Mouse (Mus musculus) C2C12 (cell line): Measurements from ENCODE around the gene Rpa2.

Experiments used
- CTCF ChIP-seq: IDR thresholded peaks from one replicate; pipeline ENCODE4 v1.5.1; 2011; ENCODE audit not compliant: control insufficient read depth, insufficient read depth, insufficient read length
- MYOD1 ChIP-seq: IDR thresholded peaks from one replicate; pipeline ENCODE4 v1.6.1; 2011; ENCODE audit warnings: low read depth; ENCODE audit not compliant: control insufficient read depth, insufficient read length
- MYOG ChIP-seq: IDR thresholded peaks from one replicate; pipeline ENCODE4 v1.6.1; 2011; ENCODE audit not compliant: control insufficient read depth, insufficient read length; ENCODE audit errors: extremely low read depth
- USF1 ChIP-seq: IDR thresholded peaks from one replicate; pipeline ENCODE4 v1.6.1; 2011; ENCODE audit warnings: low read depth, mild to moderate bottlenecking, control low read depth, moderate library complexity

DNA sequence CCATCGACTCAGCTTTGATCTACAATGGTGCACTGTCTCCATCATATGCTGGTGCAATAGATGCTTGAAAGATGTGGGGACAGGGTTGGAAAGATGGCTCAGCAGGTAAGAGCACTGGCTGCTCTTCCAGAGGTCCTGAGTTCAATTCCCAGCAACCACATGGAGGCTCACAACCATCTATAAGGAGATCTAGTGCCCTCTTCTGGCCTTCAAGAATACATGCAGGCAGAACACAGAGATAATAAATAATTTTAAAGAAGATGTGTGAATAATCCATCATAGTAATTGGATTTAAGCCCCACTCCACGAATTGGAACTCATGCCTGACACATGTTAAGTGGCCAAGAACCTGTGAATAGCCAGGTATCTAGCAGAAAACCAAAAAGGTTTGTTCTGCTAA is 50.3 kb downstream of the Rpa2 start:
- TF ChIP-seq CTCF = no peak
- TF ChIP-seq MYOD1 = no peak
- no peak for TF ChIP-seq USF1
- no peak for TF ChIP-seq MYOG
